Mouse (Mus musculus) cerebellum, postnatal 36 days (tissue): ENCODE results near the gene Gm20662.

Experiments used
- DNase-seq, 2 experiments: peaks; one replicate each; pipeline ENCODE4 v3.0.0; 2021 to 2022; ENCODE audit warnings: mixed read lengths in 2 of 2

Gene Gm20662

GRCm38 (mm10) chr9:107996049-107996448 lies at the start of gene Gm20662:
Gene Gm20662, plus strand, starts transcription at chr9:107996349.
- no peak for DNase-seq

- DNase-seq: peak; percentile 31 to 51
These were observed 48.6 kb upstream of the Gm20662 start for GRCm38 (mm10) chr9:107947241-107948194.

- DNase-seq: no peak
These were observed 46.8 kb upstream of the Gm20662 start for GRCm38 (mm10) chr9:107949184-107949921.

GRCm38 (mm10) chr9:107949922-107950235 lies 46.3 kb upstream of the Gm20662 start, which contains the start of gene Traip:
Gene Traip, plus strand, starts transcription at chr9:107950136.
- DNase-seq: no peak

GRCm38 (mm10) chr9:107950460-107951355 lies 45.4 kb upstream of the Gm20662 start:
- peak; percentile 88 to 91 for DNase-seq

GRCm38 (mm10) chr9:107955613-107956289 lies 40.4 kb upstream of the Gm20662 start:
- no peak for DNase-seq

GRCm38 (mm10) chr9:107957141-107957540 lies 39.0 kb upstream of the Gm20662 start:
- no peak for DNase-seq

- no peak for DNase-seq
These were observed 36.3 kb upstream of the Gm20662 start for GRCm38 (mm10) chr9:107959896-107960295.

GRCm38 (mm10) chr9:107960928-107961327 lies 35.2 kb upstream of the Gm20662 start:
- DNase-seq: no peak

GRCm38 (mm10) chr9:107961351-107961762 lies 34.8 kb upstream of the Gm20662 start:
- DNase-seq: no peak

- no peak for DNase-seq
These were observed 34.3 kb upstream of the Gm20662 start for GRCm38 (mm10) chr9:107961881-107962280.

- DNase-seq: no peak
These were observed 33.2 kb upstream of the Gm20662 start for GRCm38 (mm10) chr9:107962916-107963315.

GRCm38 (mm10) chr9:107963700-107964099 lies 32.4 kb upstream of the Gm20662 start:
- DNase-seq: peak; percentile 87 to 88

- no peak for DNase-seq
These were observed 31.5 kb upstream of the Gm20662 start for GRCm38 (mm10) chr9:107964681-107965080.

GRCm38 (mm10) chr9:107966676-107967075 lies 29.5 kb upstream of the Gm20662 start:
- no peak for DNase-seq

- DNase-seq: no peak
These were observed 28.7 kb upstream of the Gm20662 start for GRCm38 (mm10) chr9:107967437-107967836.

- no peak for DNase-seq
These were observed 27.6 kb upstream of the Gm20662 start for GRCm38 (mm10) chr9:107968531-107968930.

- no peak for DNase-seq
These were observed 25.8 kb upstream of the Gm20662 start for GRCm38 (mm10) chr9:107970311-107970710.

GRCm38 (mm10) chr9:107971690-107972541 lies 24.2 kb upstream of the Gm20662 start:
- DNase-seq: no peak

GRCm38 (mm10) chr9:107974491-107975171 lies 21.5 kb upstream of the Gm20662 start:
- no peak for DNase-seq
